Mouse (Mus musculus) cortical plate, adult 2 months (tissue): Measurements from ENCODE around the gene Elk3.

Experiments
- CTCF ChIP-seq: fragments of 200-500 bp; IDR thresholded peaks from 2 replicates; pipeline ENCODE4 v1.5.1; 2011; ENCODE audit warnings: mild to moderate bottlenecking, control low read depth, low read length; ENCODE audit not compliant: insufficient read depth; ENCODE audit errors: extremely low read depth
- POLR2A ChIP-seq: fragments of 200-500 bp; IDR thresholded peaks from 2 replicates; pipeline ENCODE4 v1.6.1; 2011; ENCODE audit warnings: mild to moderate bottlenecking, low read length, control low read depth; ENCODE audit not compliant: insufficient read depth; ENCODE audit errors: extremely low read depth

- TF ChIP-seq CTCF, result no peak
- TF ChIP-seq POLR2A, result no peak
These were observed 43.4 kb downstream of the Elk3 start for GRCm38 (mm10) chr10:93267509-93267908.
